Mouse (Mus musculus) kidney, embryonic 16.5 days (tissue): ENCODE measurements at regions not wholly inside any gene's neighbourhood (a gene's known extent, or its start where the extent isn't known, plus 50 kb on each side); places are given as distances from the start of the nearest gene placed in this dataset.

Experiments
- ATAC-seq: fragments of 200-750 bp; cut with Nextera tagmentation; 2 replicates; pipeline ENCODE4 v1.8.0; 2017; ENCODE audit warnings: moderate TSS enrichment; ENCODE audit not compliant: low FRiP score, low TSS enrichment
- H3K27ac ChIP-seq: fragments of 300-500 bp; sonication (generic); 2 replicates; pipeline ENCODE4 v1.5.1; 2014; ENCODE audit warnings: low read length
- H3K27me3 ChIP-seq: fragments of 300-500 bp; sonication (generic); 2 replicates; pipeline ENCODE4 v1.6.1; 2014; ENCODE audit warnings: low read length, control low read depth, mixed read lengths; ENCODE audit not compliant: insufficient read depth
- H3K36me3 ChIP-seq: fragments of 300-500 bp; sonication (generic); 2 replicates; pipeline ENCODE4 v1.6.1; 2014; ENCODE audit warnings: low read length, control low read depth, mixed read lengths; ENCODE audit not compliant: insufficient read depth
- H3K4me1 ChIP-seq: fragments of 300-500 bp; sonication (generic); 2 replicates; pipeline ENCODE4 v1.6.1; 2014; ENCODE audit warnings: low read length, control low read depth, mixed read lengths; ENCODE audit not compliant: insufficient read depth
- H3K4me2 ChIP-seq: fragments of 300-500 bp; sonication (generic); replicated peaks from 2 replicates; pipeline ENCODE4 v1.6.1; 2014; ENCODE audit warnings: low read depth, low read length
- H3K4me3 ChIP-seq: fragments of 300-500 bp; sonication (generic); 2 replicates; pipeline ENCODE4 v1.5.1; 2014; ENCODE audit warnings: mild to moderate bottlenecking, low read length
- H3K9ac ChIP-seq: fragments of 300-500 bp; sonication (generic); replicated peaks from 2 replicates; pipeline ENCODE4 v1.6.1; 2014; ENCODE audit warnings: low read length
- H3K9me3 ChIP-seq: fragments of 300-500 bp; sonication (generic); 2 replicates; pipeline ENCODE4 v1.6.1; 2016; ENCODE audit warnings: low read length, control low read depth
- WGBS: fragments of 180-500 bp; shearing (Covaris S2); extraction: QIAGEN DNeasy Blood & Tissue Kit; methylation state at CpG from one replicate; pipeline ENCODE4 v1.1.7; 2014; 5-methylcytosine and 5-hydroxymethylcytosine counted together

DNA sequence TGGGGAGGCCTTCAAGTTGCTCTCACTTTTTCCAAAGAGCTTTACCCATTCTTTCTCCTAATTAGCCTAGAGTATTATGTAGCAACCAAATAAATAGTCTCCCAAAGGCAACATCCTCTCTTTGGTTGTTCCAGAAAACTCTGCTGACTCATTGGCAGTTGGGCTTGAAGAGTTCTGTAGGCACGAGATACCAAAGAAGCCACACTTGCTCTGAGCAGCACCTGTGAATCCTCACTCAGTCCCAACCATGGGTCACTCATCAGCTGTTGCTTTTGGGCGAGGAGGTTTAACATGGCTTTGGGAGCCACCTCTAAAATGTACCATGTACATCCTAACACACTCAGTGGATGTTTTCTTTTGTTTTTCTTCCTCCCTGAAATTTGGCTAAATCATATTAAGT lies 197.9 kb upstream of the Egfl6 start:
- H3K27me3 ChIP-seq, result peaks cover 2% of the 10 kb centered on the region; the same call in 1 of the 2 replicates

DNA sequence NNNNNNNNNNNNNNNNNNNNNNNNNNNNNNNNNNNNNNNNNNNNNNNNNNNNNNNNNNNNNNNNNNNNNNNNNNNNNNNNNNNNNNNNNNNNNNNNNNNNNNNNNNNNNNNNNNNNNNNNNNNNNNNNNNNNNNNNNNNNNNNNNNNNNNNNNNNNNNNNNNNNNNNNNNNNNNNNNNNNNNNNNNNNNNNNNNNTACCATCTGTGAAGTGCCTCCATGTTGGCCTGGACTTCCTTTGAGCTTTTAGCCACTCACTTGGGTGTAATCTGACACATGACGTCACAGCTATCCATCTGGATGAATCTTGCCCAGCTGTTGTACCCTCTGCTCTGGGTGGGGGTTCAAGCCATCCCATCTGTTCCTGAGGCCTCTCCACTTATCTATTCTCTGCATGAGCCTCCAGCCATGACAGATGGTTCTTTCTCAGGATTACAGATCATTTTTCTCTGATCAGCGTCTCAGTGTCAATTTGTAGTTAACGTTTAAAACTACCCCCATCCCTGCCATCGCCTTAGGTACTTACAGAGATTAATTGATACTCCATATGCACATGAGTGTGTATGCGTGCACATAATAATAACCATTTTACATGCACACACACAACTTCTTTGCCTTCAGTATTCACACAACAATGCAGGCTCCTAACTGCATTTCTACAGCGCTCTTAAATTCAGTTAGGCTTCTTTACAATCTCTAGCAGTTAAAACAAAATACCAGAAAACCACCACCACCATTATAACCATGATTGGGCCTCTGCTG lies 194.0 kb upstream of the Egfl6 start:
- ATAC-seq, result no peak
- H3K36me3 ChIP-seq, result no peaks in the 10 kb centered on the region
- H3K4me3 ChIP-seq, result no peak overlapping the region
- peaks cover 11% of the 10 kb centered on the region; the same call in 1 of the 2 replicates for H3K27me3 ChIP-seq
- no peak overlapping the region for H3K4me2 ChIP-seq
- no peak overlapping the region for H3K27ac ChIP-seq
- 81% methylated on average over 6 of the region's 6 CpGs for whole genome bisulfite sequencing
- H3K9ac ChIP-seq, result no peak overlapping the region
- H3K4me1 ChIP-seq, result no peaks in the 10 kb centered on the region
- no peaks in the 10 kb centered on the region for H3K9me3 ChIP-seq

More for the DNA sequence above, 197.9 kb upstream of the Egfl6 start:
- Histone ChIP-seq H3K4me2 (no peak overlapping the region), H3K9me3 (no peaks in the 10 kb centered on the region), H3K9ac (no peak overlapping the region), H3K4me3 (no peak overlapping the region), H3K36me3 (no peaks in the 10 kb centered on the region), H3K4me1 (no peaks in the 10 kb centered on the region), H3K27ac (no peak overlapping the region)
- no peak for ATAC-seq
- WGBS, result 80% methylated on average over 2 of the region's 2 CpGs

DNA sequence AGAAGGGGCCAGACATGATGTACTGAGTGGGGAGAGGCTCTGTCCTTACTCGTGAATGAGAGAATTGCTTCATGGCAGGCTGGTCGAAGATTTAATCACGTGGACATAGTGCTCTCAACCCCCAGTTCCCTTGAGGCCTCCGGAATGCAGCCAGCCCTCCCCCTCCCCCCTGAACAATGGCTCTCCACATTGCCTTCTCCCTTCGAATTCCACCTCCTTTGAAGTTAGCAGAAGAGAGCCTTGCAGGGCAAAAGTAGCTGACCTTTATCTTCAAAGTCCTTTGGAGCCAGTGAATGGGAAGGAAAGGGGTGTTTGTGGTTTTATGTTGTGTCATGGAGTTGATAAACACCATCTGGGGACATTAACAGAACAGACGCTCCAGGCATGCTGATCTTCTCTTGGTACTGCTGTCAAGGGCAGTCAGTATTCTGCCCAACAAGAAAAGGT lies 187.9 kb upstream of the Egfl6 start:
- Histone ChIP-seq H3K4me2 (no peak overlapping the region), H3K27me3 (peaks cover 26% of the 10 kb centered on the region; the same call in 1 of the 2 replicates), H3K9me3 (no peaks in the 10 kb centered on the region), H3K36me3 (no peaks in the 10 kb centered on the region), H3K4me3 (no peak overlapping the region), H3K4me1 (no peaks in the 10 kb centered on the region), H3K27ac (no peak overlapping the region), H3K9ac (no peak overlapping the region)
- 10% methylated on average over 6 of the region's 6 CpGs for WGBS
- peak; percentile 71 for ATAC-seq

DNA sequence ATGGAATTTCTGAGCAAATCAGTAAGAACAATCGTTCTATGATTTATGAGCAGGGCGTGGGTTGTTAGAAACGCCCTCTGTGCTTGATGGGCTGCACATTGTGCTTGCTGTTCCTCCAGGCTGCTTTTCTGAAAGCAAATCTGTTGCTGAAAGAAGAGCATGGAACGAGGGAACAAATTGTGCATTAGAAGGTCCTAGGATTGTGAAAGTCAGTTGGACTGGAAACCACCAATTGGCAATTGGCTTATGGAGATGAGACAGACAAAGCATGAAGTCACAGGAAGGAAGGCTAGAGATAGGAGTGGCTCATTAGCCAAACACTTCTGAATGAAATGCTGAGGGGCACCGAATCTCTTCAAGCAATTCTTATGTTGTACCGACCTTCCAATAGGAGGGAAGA lies 181.5 kb upstream of the Egfl6 start:
- no peak for ATAC-seq
- no peak overlapping the region for H3K27ac ChIP-seq
- H3K36me3 ChIP-seq, result no peaks in the 10 kb centered on the region
- peaks cover 17% of the 10 kb centered on the region; the same call in 1 of the 2 replicates for H3K27me3 ChIP-seq
- no peaks in the 10 kb centered on the region for H3K4me1 ChIP-seq
- WGBS, result 80% methylated on average over 6 of the region's 6 CpGs
- no peaks in the 10 kb centered on the region for H3K9me3 ChIP-seq
- H3K4me3 ChIP-seq, result no peak overlapping the region
- no peak overlapping the region for H3K9ac ChIP-seq
- no peak overlapping the region for H3K4me2 ChIP-seq

DNA sequence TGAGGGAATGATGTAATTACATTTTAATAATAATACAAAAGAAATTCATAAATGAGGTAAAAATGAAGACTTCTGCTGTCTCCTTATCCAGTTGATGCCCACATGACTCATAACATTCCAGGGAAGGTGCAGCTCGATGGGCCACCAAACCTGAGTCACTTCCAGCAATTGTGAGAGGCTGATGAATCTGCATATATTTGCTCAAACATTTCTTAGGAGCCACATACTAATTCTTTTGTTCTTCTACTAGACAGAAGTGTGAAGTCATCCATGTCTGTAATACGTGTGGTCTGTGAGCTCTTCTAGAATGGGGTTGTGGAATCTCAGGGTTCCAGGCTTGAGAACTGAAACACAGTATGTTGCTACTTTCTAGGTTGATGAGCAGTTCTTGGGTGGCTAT lies 180.1 kb upstream of the Egfl6 start:
- no peak overlapping the region for H3K4me3 ChIP-seq
- no peaks in the 10 kb centered on the region for H3K36me3 ChIP-seq
- 78% methylated on average over 2 of the region's 2 CpGs for WGBS
- H3K27me3 ChIP-seq, result peaks cover 14% of the 10 kb centered on the region; the same call in 1 of the 2 replicates
- H3K4me1 ChIP-seq, result no peaks in the 10 kb centered on the region
- no peaks in the 10 kb centered on the region for H3K9me3 ChIP-seq
- no peak for ATAC-seq
- no peak overlapping the region for H3K4me2 ChIP-seq
- H3K9ac ChIP-seq, result no peak overlapping the region
- no peak overlapping the region for H3K27ac ChIP-seq

DNA sequence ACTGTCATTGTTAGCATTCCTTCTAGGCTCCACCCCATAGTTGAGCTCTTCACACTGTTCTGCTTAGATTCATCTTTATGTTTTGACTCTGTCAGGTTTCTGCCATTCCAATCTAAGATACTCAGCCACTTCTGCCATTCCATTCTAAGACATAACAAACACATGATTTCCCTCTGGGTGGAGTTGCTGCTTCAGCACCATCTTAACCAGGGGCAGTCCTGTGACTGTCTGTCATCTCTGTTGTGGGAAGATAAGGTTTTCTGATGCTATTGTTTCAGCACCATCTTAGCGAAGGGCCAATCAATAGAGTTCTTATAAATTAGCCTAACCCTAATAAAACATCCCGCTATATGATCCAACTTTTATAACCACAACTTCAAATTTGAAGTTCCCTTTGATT lies 176.6 kb upstream of the Egfl6 start:
- no peak overlapping the region for H3K27ac ChIP-seq
- no peak overlapping the region for H3K4me2 ChIP-seq
- H3K9me3 ChIP-seq, result no peaks in the 10 kb centered on the region
- no peaks in the 10 kb centered on the region for H3K36me3 ChIP-seq
- WGBS, result 90% methylated on average over 2 of the region's 2 CpGs
- no peak overlapping the region for H3K9ac ChIP-seq
- H3K4me1 ChIP-seq, result no peaks in the 10 kb centered on the region
- no peak overlapping the region for H3K4me3 ChIP-seq
- no peak for ATAC-seq
- H3K27me3 ChIP-seq, result peaks cover 3% of the 10 kb centered on the region; the same call in 1 of the 2 replicates

DNA sequence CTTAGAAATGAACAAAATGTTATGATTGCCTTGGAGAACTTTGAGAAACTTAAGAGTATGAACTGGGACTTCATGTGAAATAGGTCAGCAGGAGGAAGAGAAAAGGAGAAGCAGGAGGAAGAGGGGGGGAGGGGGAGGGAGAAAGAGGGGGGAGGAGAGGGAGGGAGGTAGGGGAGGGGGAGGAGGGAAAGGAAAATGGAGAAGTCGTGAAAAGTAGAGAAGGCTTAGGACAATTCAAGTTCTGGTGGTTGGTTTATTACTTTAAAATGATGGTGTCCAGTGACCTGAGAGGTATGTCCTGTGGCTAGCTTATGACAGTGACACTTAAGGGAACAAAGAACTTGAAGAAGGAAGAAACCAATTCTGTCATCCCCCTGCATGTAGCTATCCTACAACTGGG lies 171.6 kb upstream of the Egfl6 start:
- Histone ChIP-seq H3K9me3 (no peaks in the 10 kb centered on the region), H3K36me3 (no peaks in the 10 kb centered on the region), H3K4me1 (no peaks in the 10 kb centered on the region), H3K9ac (no peak overlapping the region), H3K27ac (no peak overlapping the region), H3K4me2 (no peak overlapping the region), H3K4me3 (no peak overlapping the region), H3K27me3 (no peaks in the 10 kb centered on the region; the same call in 1 of the 2 replicates)
- no peak for ATAC-seq
- 55% methylated on average over 1 of the region's 1 CpGs for WGBS

DNA sequence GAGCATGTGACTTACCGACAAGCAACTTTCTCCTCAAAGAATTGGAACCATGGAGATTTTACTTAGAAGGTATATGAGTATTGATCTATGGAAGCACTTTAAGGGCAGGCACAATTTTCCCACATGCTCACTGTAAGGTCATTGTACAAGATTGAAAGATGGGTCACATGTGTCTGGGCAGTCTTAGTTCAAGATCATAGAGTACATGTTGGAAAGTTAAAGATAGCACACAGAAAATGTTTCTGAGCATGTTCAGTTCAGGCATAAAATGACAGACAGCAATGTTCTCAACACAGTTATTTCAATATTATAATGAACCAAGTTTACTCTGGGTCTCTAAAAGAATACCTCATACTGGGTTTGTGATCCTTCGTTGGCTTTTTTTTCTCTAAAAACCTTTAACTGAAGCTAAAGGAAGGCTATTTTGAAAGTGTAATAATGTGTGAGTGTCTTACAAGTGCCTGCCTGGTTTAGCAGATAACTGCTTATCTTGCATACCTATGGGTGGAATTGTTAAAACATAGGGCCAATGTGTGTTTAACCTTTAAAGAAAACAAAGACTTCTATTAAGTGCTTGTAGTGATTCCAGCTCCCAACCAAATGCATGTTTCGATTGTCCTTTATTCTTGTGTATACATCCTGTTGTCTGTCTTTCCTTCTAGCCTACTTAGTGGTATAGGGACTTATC lies 169.6 kb upstream of the Egfl6 start:
- Histone ChIP-seq H3K9ac (no peak overlapping the region), H3K36me3 (no peaks in the 10 kb centered on the region), H3K4me3 (no peak overlapping the region), H3K4me1 (no peaks in the 10 kb centered on the region), H3K4me2 (no peak overlapping the region), H3K27me3 (peaks cover 4% of the 10 kb centered on the region; the same call in 1 of the 2 replicates), H3K27ac (no peak overlapping the region), H3K9me3 (no peaks in the 10 kb centered on the region)
- no peak for ATAC-seq
- WGBS, result 86% methylated on average over 3 of the region's 3 CpGs

DNA sequence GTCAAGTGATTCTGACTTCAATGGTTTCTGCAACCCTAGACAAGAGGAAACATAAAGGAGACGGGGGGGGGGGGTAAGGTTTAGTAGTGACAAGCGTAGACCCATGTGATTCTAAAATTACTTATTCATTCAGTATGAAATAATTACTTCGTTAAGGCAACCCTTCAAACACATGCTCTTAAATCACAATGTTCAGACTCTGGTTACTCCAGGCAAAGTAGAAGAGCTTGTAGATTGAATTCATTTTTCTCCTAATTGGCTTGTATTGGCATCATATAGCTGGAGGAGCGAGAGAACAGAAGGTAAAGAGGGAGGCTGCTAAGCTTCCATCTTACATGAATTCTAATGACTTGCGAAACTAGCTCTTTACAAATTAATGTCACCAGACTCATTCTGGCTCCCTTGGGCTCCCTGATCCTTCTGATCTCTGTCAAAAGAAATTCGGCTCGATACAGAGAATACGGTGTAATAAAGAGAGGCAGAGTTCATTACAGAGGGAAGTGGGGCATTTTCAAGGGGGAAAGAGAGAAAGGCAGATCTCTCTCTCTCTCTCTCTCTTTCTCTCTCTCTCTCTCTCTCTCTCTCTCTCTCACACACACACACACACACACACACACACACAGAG lies 163.6 kb upstream of the Egfl6 start:
- Histone ChIP-seq H3K27ac (no peak overlapping the region), H3K4me2 (no peak overlapping the region)

More for the DNA sequence above, 163.6 kb upstream of the Egfl6 start:
- WGBS, result 72% methylated on average over 8 of the region's 8 CpGs
- ATAC-seq, result no peak
- H3K4me3 ChIP-seq, result no peak overlapping the region
- no peaks in the 10 kb centered on the region for H3K4me1 ChIP-seq
- H3K36me3 ChIP-seq, result no peaks in the 10 kb centered on the region
- H3K27me3 ChIP-seq, result peaks cover 7% of the 10 kb centered on the region; the same call in 1 of the 2 replicates
- H3K9ac ChIP-seq, result no peak overlapping the region
- no peaks in the 10 kb centered on the region for H3K9me3 ChIP-seq
